Mouse (Mus musculus) myocyte (in vitro differentiated cells): ENCODE measurements around the gene Thsd7a. TPM values are rescaled to one million over a fixed set of nuclear protein-coding genes. Genes with fewer than 3 reads are reported as not detected.

Experiments used
- H3K27me3 ChIP-seq: one replicate; pipeline ENCODE4 v1.6.1; 2011; ENCODE audit not compliant: control insufficient read depth, insufficient read depth, insufficient read length
- H3K36me3 ChIP-seq: one replicate; pipeline ENCODE4 v1.6.1; 2011; ENCODE audit not compliant: control insufficient read depth, insufficient read depth
- H3K4me2 ChIP-seq: one replicate; pipeline ENCODE4 v1.6.1; 2011; ENCODE audit warnings: low read depth, control low read depth
- H3K4me3 ChIP-seq: one replicate; pipeline ENCODE4 v1.5.1; 2011; ENCODE audit warnings: mild to moderate bottlenecking, control low read depth, moderate library complexity
- H3K79me2 ChIP-seq: one replicate; pipeline ENCODE4 v1.6.1; 2011; ENCODE audit not compliant: control insufficient read depth, insufficient read depth
- H3ac ChIP-seq: one replicate; pipeline ENCODE4 v1.6.1; 2011; ENCODE audit not compliant: control insufficient read depth, insufficient read length
- CEBPB ChIP-seq: IDR thresholded peaks from 2 replicates; pipeline ENCODE4 v1.6.1; 2011; ENCODE audit warnings: mild to moderate bottlenecking, moderate library complexity; ENCODE audit not compliant: poor library complexity, insufficient read depth, severe bottlenecking
- E2F4 ChIP-seq: IDR thresholded peaks from one replicate; pipeline ENCODE4 v1.6.1; 2011; ENCODE audit warnings: mild to moderate bottlenecking, control low read depth, moderate library complexity; ENCODE audit not compliant: insufficient read depth
- MAX ChIP-seq: IDR thresholded peaks from one replicate; pipeline ENCODE4 v1.6.1; 2011; ENCODE audit warnings: low read depth, mild to moderate bottlenecking, control low read depth
- MYOD1 ChIP-seq, 3 experiments: IDR thresholded peaks; one replicate each; pipeline ENCODE4 v1.6.1; 2011; ENCODE audit warnings: control low read depth in 2 of 3, low read depth in 2 of 3, mild to moderate bottlenecking in 2 of 3, moderate library complexity in 1 of 3; ENCODE audit not compliant: insufficient read length in 2 of 3, control insufficient read depth in 1 of 3
- MYOG ChIP-seq, 3 experiments: IDR thresholded peaks; one replicate each; pipeline ENCODE4 v1.6.1; 2011; ENCODE audit warnings: control low read depth in 2 of 3, low read depth in 2 of 3, mild to moderate bottlenecking in 2 of 3; ENCODE audit not compliant: insufficient read length in 2 of 3, control insufficient read depth in 1 of 3, insufficient read depth in 1 of 3
- POLR2A ChIP-seq: IDR thresholded peaks from one replicate; pipeline ENCODE4 v1.6.1; 2011; ENCODE audit warnings: low read depth, mild to moderate bottlenecking, control low read depth, moderate library complexity; ENCODE audit not compliant: insufficient read length
- POLR2AphosphoS2 ChIP-seq: IDR thresholded peaks from one replicate; pipeline ENCODE4 v1.6.1; 2011; ENCODE audit warnings: low read depth, control low read depth; ENCODE audit not compliant: insufficient read length
- REST ChIP-seq: IDR thresholded peaks from one replicate; pipeline ENCODE4 v1.6.1; 2011; ENCODE audit warnings: mild to moderate bottlenecking, control low read depth, moderate library complexity; ENCODE audit not compliant: insufficient read depth, insufficient read length
- SRF ChIP-seq: IDR thresholded peaks from one replicate; pipeline ENCODE4 v1.6.1; 2011; ENCODE audit warnings: low read depth; ENCODE audit not compliant: control insufficient read depth, insufficient read length
- TCF12 ChIP-seq: IDR thresholded peaks from one replicate; pipeline ENCODE4 v1.6.1; 2011; ENCODE audit warnings: mild to moderate bottlenecking, control low read depth; ENCODE audit not compliant: poor library complexity, insufficient read depth, severe bottlenecking
- TCF3 ChIP-seq: IDR thresholded peaks from one replicate; pipeline ENCODE4 v1.6.1; 2011; ENCODE audit warnings: low read depth, control low read depth; ENCODE audit not compliant: insufficient read length
- USF1 ChIP-seq: IDR thresholded peaks from one replicate; pipeline ENCODE4 v1.6.1; 2011; ENCODE audit warnings: low read depth, mild to moderate bottlenecking, control low read depth, moderate library complexity
- polyA plus RNA-seq: library from polyadenylated mRNA; unstranded; fragments of >200 nt; fragmentation: generic; extraction: Trizol; gene quantifications from one replicate; pipeline ENCODE4 v1.2.1, GENCODE M21; 2012; ENCODE audit warnings: missing spikeins

The Thsd7a gene
- polyA plus RNA-seq, 1 experiment = 5.0 TPM

DNA sequence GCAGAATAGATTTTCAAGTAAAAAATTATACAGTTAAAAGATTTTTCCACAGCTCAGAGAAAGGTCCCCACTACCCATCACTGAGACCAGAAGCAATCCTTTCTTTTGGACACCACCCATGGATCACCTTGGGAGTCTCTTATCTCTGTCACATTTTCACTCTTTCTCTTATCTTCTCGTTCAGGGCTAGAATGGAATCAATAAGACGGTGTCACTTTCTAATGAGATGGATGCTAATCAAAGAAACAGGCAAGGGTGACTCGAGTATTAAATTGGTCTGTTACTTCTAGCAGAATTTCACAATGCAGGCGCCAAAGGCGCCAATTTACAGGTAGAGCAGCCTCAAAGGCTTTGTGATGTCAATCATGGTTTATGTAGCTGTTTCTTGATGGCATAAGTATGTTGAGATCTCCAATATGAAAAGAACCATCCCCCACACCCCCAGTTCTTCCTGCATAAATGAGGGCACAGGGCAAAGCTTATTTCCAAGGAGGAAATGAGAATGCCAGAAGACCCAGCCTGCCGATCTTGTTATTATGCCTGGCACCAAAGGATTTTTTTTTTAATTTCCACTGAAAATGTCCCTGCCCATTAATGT lies 173.5 kb downstream of the Thsd7a start:
- TF ChIP-seq USF1 (no peak), CEBPB (no peak), MYOG (IDR thresholded peaks at IDR 0.05; ENCODE audit: control insufficient read depth in 1 of 3, insufficient read depth in 1 of 3, insufficient read length in 2 of 3, low read depth in 2 of 3) (no peak), POLR2AphosphoS2 (no peak), MAX (no peak), TCF12 (no peak)
- no peaks in the 10 kb centered on the region for H3K36me3 ChIP-seq
- no peak overlapping the region for H3K4me3 ChIP-seq
- H3ac ChIP-seq = no peak overlapping the region
- no peak overlapping the region for H3K4me2 ChIP-seq
- H3K79me2 ChIP-seq = no peaks in the 10 kb centered on the region
- H3K27me3 ChIP-seq = no peaks in the 10 kb centered on the region

- H3K27me3 ChIP-seq = no peaks in the 10 kb centered on the region
- no peak overlapping the region for H3ac ChIP-seq
Measured at GRCm38 (mm10) chr6:12572202-12572601, 177.0 kb downstream of the Thsd7a start.

DNA sequence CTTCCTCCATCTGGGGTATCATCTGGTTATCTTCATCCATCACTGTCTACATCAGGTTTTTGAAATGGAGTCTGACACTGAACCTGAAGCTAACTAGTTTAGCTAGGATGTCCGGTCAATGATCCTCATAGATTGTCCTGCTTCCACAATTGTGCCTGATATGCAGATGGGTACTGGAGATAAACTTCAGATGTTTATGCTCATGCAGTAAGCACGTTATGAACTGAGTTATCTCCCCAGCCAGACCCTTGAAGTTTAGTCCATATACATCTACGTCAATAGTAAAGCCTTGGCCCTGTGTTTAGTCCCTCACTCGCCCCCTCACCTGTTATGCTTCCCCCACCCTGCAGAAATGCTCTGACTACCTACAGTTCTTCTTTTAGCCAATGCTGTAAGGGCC lies 184.1 kb downstream of the Thsd7a start:
- Histone ChIP-seq H3ac (no peak overlapping the region), H3K27me3 (no peaks in the 10 kb centered on the region), H3K36me3 (no peaks in the 10 kb centered on the region), H3K4me3 (no peak overlapping the region), H3K4me2 (no peak overlapping the region), H3K79me2 (no peaks in the 10 kb centered on the region)
- TF ChIP-seq MYOD1 (IDR thresholded peaks at IDR 0.05; ENCODE audit: control insufficient read depth in 1 of 3, insufficient read length in 2 of 3, low read depth in 2 of 3) (no peak), SRF (no peak), MYOG (IDR thresholded peaks at IDR 0.05; ENCODE audit: control insufficient read depth in 1 of 3, insufficient read depth in 1 of 3, insufficient read length in 2 of 3, low read depth in 2 of 3) (no peak), POLR2A (no peak), USF1 (no peak), TCF12 (no peak)

More at GRCm38 (mm10) chr6:12572202-12572601, 177.0 kb downstream of the Thsd7a start:
- Histone ChIP-seq H3K4me2 (no peak overlapping the region), H3K4me3 (no peak overlapping the region), H3K36me3 (no peaks in the 10 kb centered on the region), H3K79me2 (no peaks in the 10 kb centered on the region)
- TF ChIP-seq USF1 (no peak), MYOG (IDR thresholded peaks at IDR 0.05; ENCODE audit: control insufficient read depth in 1 of 3, insufficient read depth in 1 of 3, insufficient read length in 2 of 3, low read depth in 2 of 3) (no peak), E2F4 (no peak), TCF12 (no peak), MAX (no peak), TCF3 (no peak), MYOD1 (IDR thresholded peaks at IDR 0.05; ENCODE audit: control insufficient read depth in 1 of 3, insufficient read length in 2 of 3, low read depth in 2 of 3) (no peak), CEBPB (no peak)

DNA sequence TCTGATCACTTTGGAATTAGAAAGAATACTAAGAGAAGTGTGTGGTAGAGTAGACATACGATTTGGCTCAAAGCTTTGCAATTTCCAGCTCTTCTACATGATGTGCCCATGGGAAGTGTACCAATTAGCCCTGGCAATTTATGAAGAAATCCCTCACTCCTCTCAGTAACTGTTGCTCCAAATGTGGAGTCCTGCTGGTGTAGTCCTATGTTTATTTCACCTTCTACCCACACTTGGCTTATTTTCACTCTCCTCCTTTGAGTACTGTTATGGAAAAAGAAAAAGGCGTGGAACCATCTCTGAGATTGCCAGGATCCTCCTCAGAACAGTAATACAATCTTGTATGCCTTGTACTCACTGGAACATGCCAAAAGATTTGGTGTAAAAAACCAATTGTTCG lies 186.9 kb downstream of the Thsd7a start:
- Histone ChIP-seq H3K4me2 (no peak overlapping the region), H3K27me3 (no peaks in the 10 kb centered on the region), H3K4me3 (no peak overlapping the region), H3K79me2 (no peaks in the 10 kb centered on the region), H3ac (no peak overlapping the region), H3K36me3 (no peaks in the 10 kb centered on the region)
- TF ChIP-seq POLR2A (no peak), MYOD1 (IDR thresholded peaks at IDR 0.05; ENCODE audit: control insufficient read depth in 1 of 3, insufficient read length in 2 of 3, low read depth in 2 of 3) (no peak), REST (no peak), CEBPB (no peak), MYOG (IDR thresholded peaks at IDR 0.05; ENCODE audit: control insufficient read depth in 1 of 3, insufficient read depth in 1 of 3, insufficient read length in 2 of 3, low read depth in 2 of 3) (no peak), MAX (no peak), USF1 (no peak), POLR2AphosphoS2 (no peak), SRF (no peak), TCF12 (no peak), E2F4 (no peak), TCF3 (no peak)

DNA sequence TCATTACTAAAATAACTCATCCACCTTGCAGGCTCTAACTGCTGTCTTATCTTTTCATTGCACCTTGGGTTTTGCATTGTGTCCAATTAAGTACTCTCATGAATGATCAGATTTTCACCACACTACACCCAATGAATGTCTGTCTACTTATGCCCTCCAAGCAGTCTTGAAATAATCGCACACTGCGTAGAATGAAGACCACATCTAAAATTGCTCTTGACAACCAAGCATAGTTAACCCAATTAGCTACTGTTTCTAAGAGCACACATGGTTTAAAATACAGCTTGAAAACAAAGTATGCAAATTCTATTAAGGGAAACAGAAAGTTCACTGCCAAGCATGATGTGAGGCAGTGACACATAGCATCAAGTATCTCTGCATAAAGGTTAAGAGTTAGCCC lies 188.7 kb downstream of the Thsd7a start:
- H3K27me3 ChIP-seq = no peaks in the 10 kb centered on the region
- H3K4me2 ChIP-seq = no peak overlapping the region
- H3K4me3 ChIP-seq = no peak overlapping the region
- TF ChIP-seq TCF12 = no peak
- TF ChIP-seq MYOG (IDR thresholded peaks at IDR 0.05; ENCODE audit: control insufficient read depth in 1 of 3, insufficient read depth in 1 of 3, insufficient read length in 2 of 3, low read depth in 2 of 3) = no peak
- no peak for TF ChIP-seq MAX
- TF ChIP-seq E2F4 = no peak
- TF ChIP-seq REST = no peak
- TF ChIP-seq POLR2AphosphoS2 = no peak
- no peak for TF ChIP-seq POLR2A
- TF ChIP-seq MYOD1 (IDR thresholded peaks at IDR 0.05; ENCODE audit: control insufficient read depth in 1 of 3, insufficient read length in 2 of 3, low read depth in 2 of 3) = no peak
- no peak for TF ChIP-seq CEBPB
- no peak for TF ChIP-seq SRF
- TF ChIP-seq USF1 = no peak
- no peak for TF ChIP-seq TCF3
- H3K36me3 ChIP-seq = no peaks in the 10 kb centered on the region
- H3K79me2 ChIP-seq = no peaks in the 10 kb centered on the region
- H3ac ChIP-seq = no peak overlapping the region
